Mouse (Mus musculus): ENCODE measurements around the gene Tecr.

The Tecr gene

DNA sequence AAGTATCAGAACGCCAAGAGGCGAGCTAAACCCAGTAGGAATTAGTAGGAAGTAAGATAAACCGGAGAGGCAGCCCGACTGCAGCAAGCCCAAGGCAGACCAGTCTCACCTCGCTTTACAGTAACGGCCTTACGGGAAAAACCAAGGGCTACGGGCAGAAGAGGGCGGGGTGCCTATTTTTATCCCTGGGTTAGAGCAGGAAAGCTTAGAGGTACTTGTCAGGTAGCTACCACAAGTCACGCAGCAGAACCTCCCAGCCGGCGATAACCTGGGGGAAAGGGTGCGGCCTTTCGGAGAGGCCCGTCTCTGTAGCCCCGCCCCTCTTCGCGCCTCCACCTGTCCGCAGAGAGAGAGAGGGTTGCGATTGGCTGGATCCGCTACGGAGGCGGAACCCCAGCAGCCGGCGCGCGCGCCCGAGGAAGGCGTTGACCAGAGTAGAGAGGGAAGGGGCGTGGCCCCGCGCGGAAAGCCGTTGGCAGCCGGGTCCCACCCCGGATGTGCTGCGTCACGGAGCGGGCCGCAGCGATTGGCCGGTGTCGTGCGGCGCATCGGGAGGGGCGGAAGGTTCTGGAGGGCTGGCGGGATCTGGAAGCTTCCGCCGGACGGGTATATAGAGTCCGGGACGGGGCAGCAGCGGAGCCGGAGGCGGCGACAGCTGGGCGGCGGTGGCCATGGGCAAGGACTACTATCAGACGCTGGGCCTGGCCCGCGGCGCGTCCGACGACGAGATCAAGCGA is at the start of gene Tecr, which contains the start of gene Dnajb1:
Tecr (minus strand) TSS at position 311 of the 737 bp plus-strand sequence.
Dnajb1 (plus strand) TSS at position 533 of the 737 bp plus-strand sequence.
- peak; percentile 99 to 100 for DNase-seq (ENCODE audit: low spot score in 2 of 2)

DNA sequence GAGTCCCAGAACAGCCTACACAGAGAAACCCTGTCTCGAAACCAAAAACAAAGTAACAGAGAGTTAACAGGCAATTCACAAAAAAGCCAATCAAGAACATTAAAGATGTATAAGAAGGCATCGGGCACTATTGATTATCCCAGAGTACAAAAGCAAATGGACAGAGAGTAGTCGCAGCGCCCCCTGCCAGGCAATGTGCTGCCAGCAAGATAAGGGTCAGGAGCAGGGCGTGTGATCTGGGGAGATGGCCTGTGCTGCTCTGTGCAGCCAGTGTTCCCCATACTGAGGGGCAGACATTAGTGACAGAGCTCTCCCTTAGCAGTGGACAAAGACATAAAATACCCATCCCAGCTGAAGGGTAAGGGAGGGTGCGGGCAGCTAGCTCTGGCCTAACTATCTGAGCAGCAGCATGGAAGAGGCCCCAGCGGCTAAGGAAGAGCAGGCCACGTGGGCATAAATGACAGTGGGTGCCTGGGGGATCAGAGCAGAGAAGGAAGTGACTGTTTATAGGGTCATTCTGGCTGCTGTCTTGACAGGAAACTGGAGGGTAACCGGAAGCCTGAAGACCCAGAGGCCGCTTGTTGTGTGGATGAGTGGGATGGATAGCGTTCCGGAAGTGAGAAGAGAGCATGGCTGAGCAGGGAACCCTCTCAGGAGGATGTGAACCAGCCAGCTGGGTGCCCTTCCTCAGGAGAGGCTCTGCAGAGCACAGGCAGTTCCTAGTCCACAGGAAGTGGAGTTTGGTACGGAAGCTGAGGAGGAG is 48.9 kb upstream of the Tecr start:
- peak in 1 of 2 experiments; percentile 63 for DNase-seq (ENCODE audit: low spot score in 2 of 2)

DNA sequence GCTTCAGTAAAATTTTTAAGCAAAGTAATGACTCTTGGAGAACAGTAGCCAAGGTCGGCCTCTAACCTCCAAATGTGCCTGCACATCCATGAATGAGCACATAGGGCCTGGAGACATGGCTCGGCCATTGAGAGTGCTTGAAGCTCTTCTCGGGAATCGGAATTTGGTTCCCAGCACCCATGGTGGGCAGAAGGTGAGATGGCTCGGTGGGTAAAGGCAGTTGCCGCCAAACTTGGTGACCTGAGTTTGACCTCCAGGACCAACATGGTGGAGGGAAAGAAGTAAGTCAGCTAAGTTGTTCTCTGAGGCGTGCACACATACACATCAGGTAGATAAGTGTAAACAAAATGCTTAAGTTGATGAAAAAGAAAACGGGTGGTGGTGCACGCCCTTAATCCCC is 48.3 kb upstream of the Tecr start:
- DNase-seq (ENCODE audit: low spot score in 2 of 2) = no peak

DNA sequence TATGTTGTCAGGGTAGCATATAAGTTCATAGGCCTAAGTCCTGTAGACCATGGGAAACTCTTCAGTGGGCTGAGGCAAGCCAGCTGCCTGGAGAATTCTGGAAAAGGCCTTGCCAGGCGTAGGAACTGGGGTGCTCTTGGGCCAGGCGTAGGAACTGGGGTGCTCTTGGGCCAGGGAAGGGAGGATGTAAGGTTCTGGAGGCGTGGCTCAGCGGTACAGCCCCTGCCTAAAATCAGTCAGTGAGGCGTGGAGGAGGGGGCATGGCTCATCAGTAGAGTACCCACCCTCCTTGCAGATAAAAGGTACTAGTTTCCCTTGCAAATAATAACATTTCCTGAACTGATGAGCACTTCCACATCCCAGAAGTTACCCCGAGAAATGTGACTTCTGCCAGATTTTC is 47.0 kb upstream of the Tecr start:
- DNase-seq (ENCODE audit: low spot score in 2 of 2) = no peak

DNA sequence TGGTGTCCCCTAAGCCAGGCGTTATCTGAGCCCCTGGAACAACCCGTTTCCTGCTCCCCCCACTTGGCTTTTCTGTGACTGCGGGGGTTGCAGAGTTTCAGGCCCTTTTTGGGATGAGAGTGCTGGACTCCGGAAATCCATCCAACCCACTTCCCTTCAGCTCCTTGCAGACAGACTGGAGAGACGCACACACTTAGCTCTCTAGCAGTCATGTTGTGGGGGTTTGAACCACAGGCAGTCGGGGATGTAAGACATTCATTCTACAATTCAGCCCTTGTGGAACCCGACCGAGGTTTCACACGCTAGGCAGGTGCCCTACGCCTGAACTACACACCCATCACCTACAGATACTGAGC is 45.9 kb upstream of the Tecr start:
- peak in 1 of 2 experiments; percentile 19 for DNase-seq (ENCODE audit: low spot score in 2 of 2)

DNA sequence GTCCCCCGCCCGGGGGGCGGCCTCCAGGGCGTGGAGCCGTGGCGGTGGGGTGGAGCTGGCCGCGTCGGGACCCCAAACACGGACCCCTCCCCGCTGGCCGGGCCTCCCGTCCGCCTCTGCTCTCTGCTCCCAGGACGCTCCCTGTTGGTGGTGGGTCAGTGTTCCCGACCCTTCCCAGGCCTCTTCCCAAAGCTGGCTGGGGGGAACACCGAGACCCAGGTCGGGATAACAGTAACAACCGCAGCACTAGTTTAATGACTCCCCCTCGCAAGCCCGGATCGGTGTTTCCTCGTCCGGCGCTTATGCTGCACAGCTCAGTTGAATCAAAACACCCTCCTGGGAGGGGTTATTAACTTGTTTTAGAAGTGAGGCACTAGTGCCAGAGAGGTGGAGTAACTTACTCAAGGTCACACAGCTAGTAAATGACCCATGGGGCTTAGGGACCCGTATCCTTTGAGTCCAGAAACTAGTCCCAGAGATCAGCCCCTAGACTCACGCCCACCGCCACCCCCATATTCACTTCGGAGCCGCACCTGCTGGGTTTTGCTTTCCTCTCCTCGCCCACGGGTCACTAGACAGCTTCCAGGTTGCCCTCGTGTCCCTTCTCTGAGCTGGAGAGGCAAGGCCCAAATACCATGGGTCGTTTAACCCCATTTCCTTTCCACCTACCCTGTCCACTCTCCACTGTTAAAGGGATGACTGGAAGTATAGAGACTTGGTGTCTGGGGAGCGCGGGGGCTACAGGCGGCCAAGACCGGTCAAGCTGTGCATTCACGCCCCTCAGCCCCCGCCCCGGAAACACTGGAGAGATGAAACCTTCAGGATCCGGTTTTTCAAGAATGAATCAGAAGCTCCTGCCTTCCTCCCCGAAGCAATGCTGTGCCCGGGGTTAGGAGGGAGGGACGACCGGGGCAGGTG is 45.2 kb upstream of the Tecr start:
- no peak for DNase-seq (ENCODE audit: low spot score in 2 of 2)

DNA sequence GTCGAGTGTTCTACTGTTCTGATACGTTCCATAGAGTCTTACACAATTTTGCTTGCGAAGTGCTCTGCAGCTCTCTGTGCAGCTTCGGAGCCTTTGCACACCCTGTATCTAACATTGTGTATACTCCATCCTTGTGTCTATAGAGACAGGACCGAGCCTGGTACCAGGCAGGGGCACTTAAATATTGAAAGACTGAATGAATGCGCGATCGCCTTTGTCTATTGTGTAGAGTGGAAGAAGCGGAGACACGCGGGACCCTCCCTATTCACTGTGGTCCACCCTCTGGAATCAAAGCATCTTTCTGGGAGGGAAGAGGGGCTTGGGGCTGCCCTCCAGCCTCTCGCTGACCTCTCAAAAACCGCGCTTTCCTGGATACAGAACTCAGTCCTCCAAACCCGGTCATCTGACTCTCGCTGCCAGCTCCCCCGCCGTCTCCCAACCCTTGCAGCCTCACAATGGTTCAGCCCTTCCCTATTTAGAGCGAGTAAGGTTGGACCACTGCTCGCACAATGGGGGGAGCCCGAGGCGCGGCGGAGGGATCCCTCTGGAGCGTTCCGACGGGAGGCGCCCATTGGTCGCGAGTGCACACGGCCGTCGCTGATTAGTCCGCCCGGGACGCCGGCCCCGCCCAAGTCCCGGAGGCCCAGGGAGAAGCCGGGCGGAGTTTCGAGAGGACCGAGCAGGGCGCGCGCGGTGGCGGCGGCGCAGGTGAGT is 44.4 kb upstream of the Tecr start, which contains the start of gene Gipc1:
Gipc1 (plus strand) TSS at position 648 of the 714 bp plus-strand sequence.
- peak; percentile 85 to 95 for DNase-seq (ENCODE audit: low spot score in 2 of 2)

DNA sequence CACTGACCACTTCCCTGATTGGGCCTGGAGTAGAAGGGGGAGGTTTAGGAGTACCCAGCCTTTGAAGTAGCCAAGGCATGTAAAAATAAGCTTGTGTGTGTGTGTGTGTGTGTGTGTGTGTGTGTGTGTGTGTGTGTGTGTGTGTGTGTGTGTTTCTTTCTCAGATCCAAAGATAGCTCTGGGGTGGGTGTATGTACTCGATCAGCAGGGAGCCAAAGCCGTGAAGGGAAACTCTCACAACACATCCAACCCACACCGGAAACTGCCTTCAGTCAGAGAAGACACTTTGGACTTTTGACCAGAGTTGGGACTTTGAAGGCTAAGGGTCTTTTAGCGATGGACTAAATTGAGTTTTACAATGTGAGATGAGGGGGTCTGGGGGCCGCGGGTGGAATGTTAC is 41.9 kb upstream of the Tecr start:
- DNase-seq (ENCODE audit: low spot score in 2 of 2) = no peak

DNA sequence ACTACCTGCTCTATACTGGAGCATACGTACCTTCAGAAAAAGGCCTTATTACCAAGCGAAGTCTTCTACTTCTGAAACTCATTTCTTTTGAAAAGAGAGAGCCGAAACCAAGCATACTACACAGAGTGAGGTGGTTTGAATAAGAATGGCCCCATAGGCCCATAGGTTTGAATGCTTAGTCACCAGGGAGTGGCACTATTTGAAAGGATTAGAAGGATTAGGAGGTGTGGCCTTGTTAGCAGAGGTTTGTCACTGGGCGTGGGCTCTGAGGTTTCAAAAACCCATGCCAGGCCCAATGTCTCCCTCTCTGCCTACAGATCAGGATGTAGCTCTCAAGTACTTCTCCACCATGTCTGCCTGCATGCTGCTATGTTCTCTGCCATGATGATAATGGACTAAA is 40.3 kb upstream of the Tecr start:
- DNase-seq (ENCODE audit: low spot score in 2 of 2) = no peak

DNA sequence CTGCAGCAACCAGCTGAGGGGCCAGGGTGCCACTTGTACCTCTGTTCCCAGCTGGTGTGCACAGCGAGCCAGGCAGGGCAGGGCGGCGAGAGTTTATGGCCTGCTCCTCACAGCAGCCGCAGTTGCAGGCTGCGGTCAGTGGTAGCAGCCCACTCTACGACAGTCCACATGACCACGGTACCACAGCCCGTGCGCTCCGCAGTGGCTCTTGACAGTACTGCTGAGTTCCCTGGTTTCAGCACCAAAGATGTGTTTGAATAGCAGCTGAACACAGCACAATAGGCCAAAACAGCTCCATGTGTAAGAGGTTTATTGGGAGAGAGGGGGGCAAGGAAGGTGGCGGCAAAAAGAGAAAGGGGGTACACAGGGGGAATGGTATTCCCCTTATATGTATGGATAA is 39.7 kb upstream of the Tecr start:
- DNase-seq (ENCODE audit: low spot score in 2 of 2) = no peak

DNA sequence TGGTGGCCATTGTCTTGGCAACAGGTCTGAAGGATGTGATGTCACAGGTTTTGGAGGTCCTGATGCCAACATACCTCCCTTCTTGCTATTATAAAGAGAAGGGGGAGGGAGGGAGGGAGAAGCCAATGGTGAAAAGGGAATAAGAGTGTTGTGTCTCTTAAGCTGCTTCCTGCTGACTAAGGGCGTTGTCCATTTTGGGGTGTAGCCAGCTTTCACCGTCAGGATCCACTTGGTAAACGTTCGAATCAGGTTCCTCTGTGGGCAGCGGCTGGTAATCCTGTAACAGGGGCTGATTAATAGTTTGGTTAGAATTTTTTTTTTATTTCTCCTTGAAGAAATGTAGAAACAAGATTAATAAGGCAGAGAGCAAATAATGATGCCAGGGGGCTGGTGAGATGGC is 31.9 kb upstream of the Tecr start:
- DNase-seq (ENCODE audit: low spot score in 2 of 2) = no peak

DNA sequence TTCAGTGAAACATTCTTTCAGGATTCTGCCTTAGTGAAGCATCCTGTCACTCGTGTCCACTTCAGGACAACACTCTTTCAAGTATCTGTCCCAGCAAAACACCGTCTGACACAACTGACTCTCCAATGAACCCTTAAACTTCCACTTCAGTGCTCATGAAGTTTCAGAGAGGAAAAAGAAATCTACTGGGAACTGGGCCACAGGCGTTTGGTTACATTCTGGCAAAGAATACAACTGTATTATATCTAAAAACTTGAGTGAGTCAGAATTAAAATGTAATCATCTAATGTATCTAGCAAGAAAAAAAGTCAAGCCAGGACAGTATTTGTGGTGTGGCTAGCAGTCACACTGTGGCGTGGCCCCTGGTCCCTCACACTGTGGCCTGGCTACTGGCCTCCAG is 31.1 kb upstream of the Tecr start:
- DNase-seq (ENCODE audit: low spot score in 2 of 2) = no peak

DNA sequence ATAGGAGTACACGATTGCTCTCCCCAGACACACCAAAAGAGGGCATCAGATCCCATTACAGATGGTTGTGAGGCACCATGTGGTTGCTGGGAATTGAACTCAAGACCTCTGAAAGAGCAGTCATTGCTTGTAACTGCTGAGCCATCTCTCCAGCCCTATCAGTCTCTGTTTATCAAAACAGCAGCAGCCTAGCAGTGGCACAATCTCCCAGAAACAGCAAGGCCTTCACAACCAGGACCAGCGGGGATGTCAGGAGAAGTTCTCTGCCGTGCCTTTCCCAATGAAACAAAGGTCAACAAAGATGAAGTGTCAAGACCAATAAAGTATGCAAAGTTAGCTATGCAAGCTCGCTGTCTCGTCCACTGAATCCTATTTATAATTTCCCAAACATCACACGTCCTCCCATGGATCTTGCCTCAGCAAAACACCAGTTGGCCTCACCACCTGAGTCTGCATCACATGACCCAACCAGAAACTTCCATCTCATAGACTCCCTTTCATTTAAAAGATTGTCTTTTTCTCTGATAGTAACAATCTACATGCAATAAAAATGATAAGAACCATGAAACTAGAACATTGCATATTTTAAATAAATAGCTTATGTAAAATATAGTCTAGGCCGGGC is 24.4 kb upstream of the Tecr start:
- DNase-seq (ENCODE audit: low spot score in 2 of 2) = no peak

DNA sequence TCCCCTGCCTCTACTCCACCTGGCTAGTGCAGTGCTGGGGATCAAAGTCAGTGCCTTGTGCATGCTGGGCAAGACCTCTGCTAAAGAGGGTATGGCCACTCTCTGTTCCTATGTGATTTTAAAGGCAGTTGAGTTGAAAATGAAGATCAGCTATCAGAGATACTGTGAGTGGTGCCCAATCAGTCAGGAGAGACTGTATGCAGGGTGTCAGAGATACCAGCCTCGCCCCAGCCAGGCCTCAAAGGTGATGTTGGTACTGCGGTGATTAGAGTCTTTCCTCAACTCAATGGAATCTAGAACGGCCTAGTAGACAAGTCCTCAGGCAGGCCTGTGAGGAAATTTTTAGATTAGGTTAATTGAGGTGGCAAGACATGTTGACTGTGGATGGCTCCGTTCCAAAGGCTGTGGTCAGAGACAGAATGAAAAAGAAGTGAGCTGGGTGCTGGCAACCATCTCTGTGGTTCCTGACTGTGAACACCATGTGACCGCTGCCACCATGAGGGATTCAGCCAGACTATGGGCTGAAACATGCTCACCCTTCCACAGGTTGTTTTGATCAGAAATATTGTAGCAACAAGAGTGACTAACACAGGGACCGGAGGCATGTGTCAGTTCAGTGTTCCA is 18.0 kb upstream of the Tecr start:
- no peak for DNase-seq (ENCODE audit: low spot score in 2 of 2)

DNA sequence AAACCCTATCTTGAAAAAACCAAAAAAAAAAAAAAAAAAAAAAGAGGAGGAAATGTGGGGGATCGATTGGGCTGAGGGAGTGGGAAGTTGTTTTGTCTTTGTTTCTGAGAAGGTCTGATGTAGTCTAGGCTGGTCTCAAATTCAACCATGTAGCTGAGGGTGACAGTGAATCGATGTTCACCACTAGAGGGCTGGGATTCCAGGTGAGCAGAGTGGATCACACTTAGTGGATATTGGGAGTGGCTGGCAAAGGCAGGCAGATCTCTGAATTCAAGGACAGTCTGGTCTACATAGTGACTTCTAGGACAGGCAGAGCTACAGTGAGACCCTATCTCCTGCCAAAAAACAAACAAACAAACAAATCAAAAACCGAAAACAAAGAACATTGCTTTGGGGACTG is 17.0 kb upstream of the Tecr start:
- peak in 1 of 2 experiments; percentile 45 for DNase-seq (ENCODE audit: low spot score in 2 of 2)

DNA sequence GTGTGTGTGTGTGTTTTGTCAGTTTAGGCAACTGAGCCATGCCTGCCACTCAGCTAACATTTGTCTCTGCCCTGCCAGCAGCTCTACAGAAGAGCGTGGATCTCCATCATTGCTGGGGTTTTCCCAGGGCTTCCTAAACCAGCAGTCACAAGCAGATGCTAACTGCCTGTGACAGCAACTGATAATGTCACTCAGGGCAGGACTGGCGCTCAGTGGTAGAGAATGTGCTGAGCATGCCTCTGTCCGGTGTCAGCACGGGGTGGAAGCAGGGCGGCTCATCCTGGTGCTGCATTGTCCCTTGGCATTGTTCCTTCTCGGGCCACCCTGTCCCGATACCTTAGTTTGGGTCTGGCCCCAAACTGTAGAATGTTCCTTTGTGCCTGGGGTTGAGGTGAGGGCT is 15.8 kb upstream of the Tecr start:
- DNase-seq (ENCODE audit: low spot score in 2 of 2) = peak in 1 of 2 experiments; percentile 37

DNA sequence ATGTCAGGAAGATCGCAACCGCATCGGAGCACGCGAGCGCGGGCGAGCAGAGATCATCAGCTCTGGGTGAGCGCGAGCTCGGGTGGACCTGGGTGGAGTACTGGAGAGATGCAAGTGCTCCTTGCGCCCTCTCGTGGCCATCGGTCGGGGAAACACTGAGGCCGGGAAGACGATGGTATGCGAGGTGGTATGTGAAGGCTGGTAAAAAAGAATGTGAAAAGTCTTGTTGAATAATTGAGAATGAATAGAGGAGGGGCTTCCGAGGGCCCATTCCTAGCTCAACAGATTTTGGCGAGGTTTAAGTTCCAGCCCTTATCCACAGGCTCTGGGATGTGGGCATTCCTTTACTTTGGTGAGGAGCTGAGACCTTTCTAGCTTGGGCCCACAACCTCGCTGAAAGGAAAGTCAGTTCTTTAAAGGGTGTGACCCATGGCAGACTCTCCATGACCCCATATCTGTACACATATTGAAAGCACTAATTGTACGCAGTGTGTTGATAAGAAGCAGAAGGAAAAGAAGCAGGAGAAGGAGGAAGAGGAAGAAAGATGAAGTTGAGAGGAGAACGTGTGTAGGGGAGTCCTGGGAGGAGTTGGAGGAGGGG is 14.7 kb upstream of the Tecr start:
- peak; percentile 93 to 97 for DNase-seq (ENCODE audit: low spot score in 2 of 2)

DNA sequence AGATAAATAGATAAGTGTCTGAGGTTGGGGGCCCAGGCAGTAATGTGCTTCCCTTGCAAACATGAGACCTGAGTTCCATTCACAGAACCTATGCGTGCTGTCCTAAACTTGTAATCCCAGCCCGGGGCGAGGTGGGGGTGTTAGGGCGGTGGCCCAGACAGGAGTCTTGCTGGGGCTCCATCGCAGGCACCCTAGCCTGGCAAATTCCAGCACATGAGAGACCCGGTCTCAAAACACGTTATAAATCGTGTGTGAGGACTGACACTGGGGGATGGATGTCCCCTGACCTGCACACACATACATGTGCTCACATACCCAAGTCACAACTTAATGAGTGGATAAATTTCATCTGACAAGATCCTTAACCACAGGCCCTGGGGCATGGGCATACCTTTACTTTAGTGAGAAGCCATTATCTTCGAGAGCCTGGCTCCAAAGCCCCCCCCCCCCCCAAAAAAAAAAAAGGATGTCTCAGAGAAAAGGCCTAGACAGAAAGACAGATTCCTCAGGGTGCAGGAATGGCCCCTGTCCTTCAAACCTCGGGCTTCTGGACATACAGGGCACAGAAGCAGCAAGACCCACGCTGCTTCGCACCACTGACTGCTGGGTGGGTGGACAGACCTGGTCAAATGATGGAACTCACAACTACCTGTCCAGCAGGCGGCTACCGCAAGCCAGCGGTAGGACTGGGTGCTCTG is 14.1 kb upstream of the Tecr start:
- DNase-seq (ENCODE audit: low spot score in 2 of 2) = no peak

DNA sequence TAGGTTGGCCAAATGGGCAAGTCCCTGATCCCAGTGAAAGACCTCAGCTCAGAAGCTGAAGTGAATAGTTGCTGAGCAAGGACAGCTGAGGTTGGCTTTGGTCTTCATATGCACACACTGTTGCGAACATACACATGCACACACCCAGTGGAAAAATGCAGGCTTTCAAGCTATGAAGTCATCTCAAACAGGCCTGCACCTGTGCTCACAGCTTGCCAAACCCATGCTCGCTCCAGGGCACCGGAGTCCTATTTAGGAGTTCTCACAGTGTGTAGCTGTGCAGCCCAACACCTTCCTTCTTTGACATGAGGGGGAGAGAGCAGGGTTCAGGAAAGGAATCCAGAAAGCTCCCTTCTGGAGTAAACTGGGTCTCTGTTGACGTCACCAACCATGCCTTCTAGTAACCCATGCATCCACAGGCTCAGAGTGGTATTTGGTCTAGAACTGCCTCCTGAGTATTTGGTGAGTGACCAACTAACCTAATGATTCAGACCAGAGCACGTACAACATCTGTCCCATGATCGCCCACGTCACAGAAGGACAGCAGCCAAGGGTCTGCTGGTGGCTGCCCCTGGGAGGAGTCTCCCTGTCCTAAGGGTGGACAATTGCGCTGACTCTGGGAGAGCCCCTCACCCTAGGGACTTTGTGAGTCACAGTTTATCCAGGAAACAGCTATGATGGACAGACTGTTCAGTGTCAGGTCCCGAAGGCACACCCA is 12.0 kb upstream of the Tecr start:
- no peak for DNase-seq (ENCODE audit: low spot score in 2 of 2)
